Mouse (Mus musculus) liver, embryonic 14.5 days (tissue): ENCODE measurements around the gene Kantr. TPM values are rescaled to one million over a fixed set of nuclear protein-coding genes. Genes with fewer than 3 reads are reported as not detected.
"Not testable (repeated sequence)": the region's sequence is repeated elsewhere in the genome, so short reads cannot be mapped to it uniquely, and the experiment has no call there.

Experiments used
- ATAC-seq: fragments of 200-750 bp; cut with Nextera tagmentation; 2 replicates; pipeline ENCODE4 v1.8.0; 2017; ENCODE audit warnings: moderate number of reproducible peaks, mild to moderate bottlenecking, moderate library complexity; ENCODE audit not compliant: insufficient read depth
- DNase-seq, 3 experiments: peaks; one replicate each; pipeline ENCODE4 v3.0.0-alpha.2; 2012 to 2013; ENCODE audit warnings: low read depth in 3 of 3, low spot score in 3 of 3
- H3K27ac ChIP-seq: fragments of 300-500 bp; sonication (generic); 2 replicates; pipeline ENCODE4 v1.5.1; 2014; ENCODE audit warnings: moderate library complexity, mild to moderate bottlenecking, control low read depth, inconsistent platforms
- H3K27me3 ChIP-seq: fragments of 300-500 bp; sonication (generic); 2 replicates; pipeline ENCODE4 v1.6.1; 2014; ENCODE audit warnings: mild to moderate bottlenecking, low read length, moderate library complexity; ENCODE audit not compliant: control insufficient read depth, insufficient read depth
- H3K36me3 ChIP-seq: fragments of 300-500 bp; sonication (generic); replicated peaks from 2 replicates; pipeline ENCODE4 v1.6.1; 2014; ENCODE audit warnings: low read depth; ENCODE audit not compliant: control insufficient read depth, insufficient read depth
- H3K4me1 ChIP-seq, 2 experiments: fragments of 200-500 bp in 1 of 2; fragments of 300-500 bp in 1 of 2; sonication (generic) in 1 of 2; replicated peaks; 2 replicates each; pipeline ENCODE4 v1.6.1; 2012 to 2014; ENCODE audit warnings: antibody characterized with exemption in 1 of 2, inconsistent platforms in 1 of 2, low read length in 1 of 2; ENCODE audit not compliant: control insufficient read depth in 2 of 2, insufficient read depth in 2 of 2
- H3K4me2 ChIP-seq: fragments of 300-500 bp; sonication (generic); 2 replicates; pipeline ENCODE4 v1.6.1; 2014; ENCODE audit warnings: low read depth, mild to moderate bottlenecking, control low read depth, moderate library complexity
- H3K4me3 ChIP-seq, 2 experiments: fragments of 200-500 bp in 1 of 2; fragments of 300-500 bp in 1 of 2; sonication (generic) in 1 of 2; 2 replicates each; pipeline ENCODE4 v1.5.1; 2012 to 2014; ENCODE audit warnings: low read depth in 2 of 2, low read length in 2 of 2, mild to moderate bottlenecking in 2 of 2, control low read depth in 1 of 2, inconsistent platforms in 1 of 2, moderate library complexity in 1 of 2; ENCODE audit not compliant: insufficient read depth in 1 of 2
- H3K9ac ChIP-seq: fragments of 300-500 bp; sonication (generic); replicated peaks from 2 replicates; pipeline ENCODE4 v1.6.1; 2014; ENCODE audit warnings: mild to moderate bottlenecking, control low read depth, moderate library complexity
- H3K9me3 ChIP-seq: fragments of 300-500 bp; sonication (generic); 2 replicates; pipeline ENCODE4 v1.6.1; 2016; ENCODE audit warnings: low read length, mixed read lengths; ENCODE audit not compliant: control insufficient read depth
- CTCF ChIP-seq: IDR thresholded peaks from 2 replicates; pipeline ENCODE4 v1.5.1; 2016; ENCODE audit warnings: antibody characterized with exemption, low read depth, control low read depth
- EP300 ChIP-seq: IDR thresholded peaks from 2 replicates; pipeline ENCODE4 v1.6.1; 2016; ENCODE audit warnings: antibody characterized with exemption, low read depth
- WGBS: fragments of 180-500 bp; shearing (Covaris S2); extraction: QIAGEN DNeasy Blood & Tissue Kit; methylation state at CpG from one replicate; pipeline ENCODE4 v1.1.7; 2014; ENCODE audit not compliant: insufficient replicate concordance; 5-methylcytosine and 5-hydroxymethylcytosine counted together
- polyA plus RNA-seq, 2 experiments: library from polyadenylated mRNA; depleted of rRNA in 1 of 2; stranded (reverse) in 1 of 2; unstranded in 1 of 2; fragments of >200 nt; fragmentation: Nextera tagmentation in 1 of 2; extraction: Ambion mirVana in 1 of 2; gene quantifications; 2 replicates each; pipeline versions ENCODE4 v1.2.1 to v1.2.3; 2012 to 2014

Gene Kantr
- polyA plus RNA-seq, 2 experiments: 2.0 to 2.1 TPM

DNA sequence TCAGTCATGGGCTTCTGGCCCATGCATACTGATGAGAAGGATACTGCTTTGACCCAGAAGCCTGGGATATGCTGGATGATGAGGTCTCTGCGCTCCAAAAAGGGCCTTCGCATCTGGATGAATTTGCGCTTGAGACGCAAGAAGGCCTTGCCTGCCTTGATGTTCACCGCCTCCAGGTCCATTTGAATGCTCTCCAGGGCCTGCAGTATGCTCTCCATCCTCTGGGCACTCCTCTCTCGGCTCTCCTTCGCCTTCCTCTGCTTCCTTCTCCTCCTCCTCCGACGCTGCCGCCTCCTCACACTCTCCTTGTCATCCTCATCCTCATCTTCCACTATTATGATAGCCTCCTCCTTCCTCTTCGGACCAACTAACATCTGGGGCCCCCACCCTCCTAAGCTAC is 14.2 kb upstream of the Kantr start:
- no peak for ATAC-seq
- 46% methylated on average over 11 of the region's 11 CpGs for WGBS
- peak overlapping the region; percentile 77 for H3K4me2 ChIP-seq
- H3K4me3 ChIP-seq: peak overlapping the region; percentile 49 to 62
- no peaks in the 10 kb centered on the region for H3K36me3 ChIP-seq
- H3K9me3 ChIP-seq: no peaks in the 10 kb centered on the region
- H3K9ac ChIP-seq: peak overlapping the region; percentile 36
- peaks cover 0 to 5% of the 10 kb centered on the region in 2 experiments; a peak in 1 of 4 replicates for H3K4me1 ChIP-seq
- TF ChIP-seq CTCF: no peak
- no peak for TF ChIP-seq EP300
- H3K27me3 ChIP-seq: no peaks in the 10 kb centered on the region; the same call in 1 of the 2 replicates
- DNase-seq: no peak
- H3K27ac ChIP-seq: no peak overlapping the region

DNA sequence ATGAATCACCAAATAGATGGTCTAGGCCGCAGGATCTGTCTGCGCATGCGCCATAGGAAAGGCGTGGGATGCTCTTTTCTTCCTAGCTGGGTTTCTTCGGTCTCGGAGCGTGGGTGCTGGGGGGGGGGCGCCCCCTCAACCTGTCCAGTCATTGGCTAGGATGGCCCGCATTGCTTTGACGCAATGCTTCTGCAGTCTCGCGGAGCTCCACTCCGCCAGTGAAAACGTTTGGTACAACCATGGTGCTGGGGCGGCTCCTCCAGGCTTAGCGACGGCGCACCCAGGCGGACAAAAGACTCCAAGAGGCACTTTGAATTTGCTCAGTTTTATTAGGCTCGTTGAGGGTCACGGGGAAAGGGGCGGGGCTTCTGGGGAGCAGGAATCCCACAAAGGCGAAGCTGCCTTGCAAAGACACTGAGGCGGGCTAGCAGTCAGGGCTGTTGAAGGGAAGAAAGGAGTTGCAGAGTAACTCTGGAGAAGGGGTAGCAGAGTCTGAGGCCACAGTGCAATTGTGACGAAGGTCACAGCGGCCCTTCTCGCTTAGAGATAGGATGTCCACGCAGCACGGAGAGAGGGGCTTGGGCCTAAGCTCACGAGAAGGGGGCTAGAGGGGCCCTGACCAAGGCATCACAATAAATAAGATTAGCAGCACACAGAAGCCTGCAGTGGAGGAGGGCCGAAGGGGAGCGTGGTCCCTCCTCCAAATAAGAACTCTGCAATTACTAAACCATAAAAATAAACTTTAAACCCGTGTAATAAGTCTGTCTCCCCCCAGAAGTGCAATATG is 9.4 kb upstream of the Kantr start:
- no peak overlapping the region; the same call in 1 of the 2 replicates for H3K27ac ChIP-seq
- peaks cover 0 to 5% of the 10 kb centered on the region in 2 experiments; a peak in 1 of 4 replicates for H3K4me1 ChIP-seq
- TF ChIP-seq EP300: no peak
- no peak; the same call in 1 of the 2 replicates for TF ChIP-seq CTCF
- peak overlapping the region; percentile 50 to 71 for H3K4me3 ChIP-seq
- DNase-seq (peak; percentile 57 to 67 (median 60)), ATAC-seq (peak; percentile 93)
- peak overlapping the region; percentile 48 for H3K9ac ChIP-seq
- H3K36me3 ChIP-seq: no peaks in the 10 kb centered on the region
- no peaks in the 10 kb centered on the region for H3K27me3 ChIP-seq
- H3K9me3 ChIP-seq: no peaks in the 10 kb centered on the region
- 12% methylated on average over 33 of the region's 33 CpGs for WGBS
- H3K4me2 ChIP-seq: peak overlapping the region; percentile 57

DNA sequence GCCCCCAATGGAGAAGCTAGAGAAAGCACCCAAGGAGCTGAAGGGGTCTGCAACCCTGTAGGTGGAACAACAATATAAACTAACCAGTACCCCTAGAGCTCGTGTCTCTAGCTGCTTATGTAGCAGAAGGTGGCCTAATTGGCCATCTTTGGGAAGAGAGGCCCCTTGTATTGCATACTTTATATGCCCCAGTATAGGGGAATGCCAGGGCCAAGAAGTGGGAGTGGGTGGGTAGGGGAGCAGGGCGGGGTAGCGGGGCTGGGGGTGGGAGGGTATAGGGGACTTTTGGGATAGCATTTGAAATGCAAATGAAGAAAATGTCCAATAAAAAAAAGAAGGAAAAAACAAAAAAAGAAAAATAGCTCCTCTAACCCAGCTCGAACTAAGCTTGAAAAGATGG is 8.8 kb upstream of the Kantr start:
- H3K4me1 ChIP-seq, H3K27me3 ChIP-seq, H3K9me3 ChIP-seq, DNase-seq, H3K9ac ChIP-seq, H3K36me3 ChIP-seq, H3K27ac ChIP-seq: not testable (repeated sequence)
- Histone ChIP-seq H3K4me3 (peak overlapping the region; percentile 50 to 71; a peak in 3 of 4 replicates), H3K4me2 (peak overlapping the region; percentile 57)
- ATAC-seq: peak; percentile 21; the same call in 1 of the 2 replicates
- WGBS: 57% methylated on average over 4 of the region's 4 CpGs

DNA sequence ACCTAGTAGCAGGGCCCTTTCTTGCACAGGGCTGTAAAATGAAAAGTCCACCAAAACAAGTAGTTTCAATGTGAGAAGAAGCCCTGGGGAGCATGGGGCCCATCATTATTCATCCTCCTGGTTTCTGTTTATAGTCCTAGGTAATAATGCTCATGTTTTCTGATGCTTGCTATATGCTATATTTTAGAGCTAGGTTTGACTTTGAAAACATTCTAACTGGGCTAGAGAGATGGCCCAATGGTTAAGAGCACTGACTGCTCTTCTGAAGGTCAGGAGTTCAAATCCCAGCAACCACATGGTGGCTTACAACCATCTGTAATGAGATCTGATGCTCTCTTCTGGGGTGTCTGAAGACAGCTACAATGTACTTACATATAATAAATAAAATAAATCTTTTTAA is 2.1 kb upstream of the Kantr start:
- H3K27ac ChIP-seq, H3K27me3 ChIP-seq, H3K4me2 ChIP-seq, H3K4me3 ChIP-seq, H3K9ac ChIP-seq, ATAC-seq, H3K36me3 ChIP-seq, H3K9me3 ChIP-seq, H3K4me1 ChIP-seq, DNase-seq: not testable (repeated sequence)

DNA sequence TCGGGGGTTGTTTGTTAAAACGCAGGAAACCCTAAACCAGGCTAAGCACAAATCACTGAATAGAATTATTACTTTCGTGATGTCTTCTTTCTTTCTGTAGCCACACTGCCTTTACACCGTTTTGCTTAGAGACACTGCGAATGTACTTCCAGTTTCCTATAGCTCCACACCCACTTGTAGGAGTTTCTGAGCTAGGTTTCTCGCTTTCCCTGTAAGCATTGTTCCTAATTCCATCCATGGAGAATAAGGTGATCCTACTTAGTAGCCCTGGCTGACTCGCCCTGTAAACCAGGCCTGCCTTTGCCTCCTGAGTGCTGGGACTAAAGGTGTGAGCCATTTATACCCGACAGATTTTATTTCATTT is 376 bp upstream of the Kantr start:
- WGBS: 22% methylated on average over 8 of the region's 8 CpGs
- TF ChIP-seq EP300: no peak
- no peak for TF ChIP-seq CTCF
- ATAC-seq: peak; percentile 21
- H3K4me1 ChIP-seq: peaks cover 0 to 6% of the 10 kb centered on the region in 2 experiments; a peak in 1 of 4 replicates
- H3K4me3 ChIP-seq: peak overlapping the region; percentile 33 to 67
- peak overlapping the region; percentile 73 for H3K4me2 ChIP-seq
- no peaks in the 10 kb centered on the region for H3K27me3 ChIP-seq
- no peaks in the 10 kb centered on the region for H3K9me3 ChIP-seq
- no peak for DNase-seq
- H3K9ac ChIP-seq: no peak overlapping the region
- no peak overlapping the region for H3K27ac ChIP-seq
- H3K36me3 ChIP-seq: no peaks in the 10 kb centered on the region
